Mouse (Mus musculus): Measurements from ENCODE around the gene Tspan9.
A peak's percentile ranks its signal among the peaks of the same experiment; 100 is the strongest.

GRCm38 (mm10) chr6:128028116-128028940 lies 115.1 kb downstream of the Tspan9 start:
- peak; percentile 59 for TF ChIP-seq CTCF (IDR thresholded peaks at IDR 0.05; ENCODE audit: low read depth)
- no peak for TF ChIP-seq EP300 (IDR thresholded peaks at IDR 0.05; ENCODE audit: low read depth)
